Comparison of ENCODE assay signal across 17 mouse cellular contexts in genomic region chr13:71263315-71263878, GRCm38 (mm10).
A peak's percentile ranks its signal among the peaks of the same experiment; 100 is the strongest.
DNase-seq lines count a peak whose midpoint lies in the region; ATAC-seq and TF ChIP-seq lines count a peak whose summit lies in the region.
"Had no signal": no experiment of that assay in that cellular context is flagged by ENCODE, and none has a peak within 500 bp of the region (broad histone marks: within the 10 kb centered on the region; RNA-seq: fewer than 3 reads in every experiment).

No protein-coding gene starts in this region.

- no peaks in the 10 kb centered on the region for H3K27me3 ChIP-seq in forebrain, embryonic 15.5 days
- peaks cover 5% of the 10 kb centered on the region for H3K27me3 ChIP-seq in forebrain, embryonic 12.5 days
- H3K27me3 ChIP-seq in forebrain, embryonic 16.5 days (replicated peaks; ENCODE audit: control insufficient read depth, insufficient read depth, low read length): no peaks in the 10 kb centered on the region
- H3K27me3 ChIP-seq in neural tube, embryonic 13.5 days: no peaks in the 10 kb centered on the region
- H3K27me3 ChIP-seq: heart, embryonic 12.5 days; liver, embryonic 13.5 days; lung, embryonic 15.5 days; stomach, embryonic 15.5 days had no signal

- WGBS in forebrain, embryonic 15.5 days: 58% methylated on average over 16 of the region's 16 CpGs
- 84% methylated on average over 16 of the region's 16 CpGs for WGBS in forebrain, embryonic 12.5 days
- WGBS in forebrain, embryonic 16.5 days: 53% methylated on average over 16 of the region's 16 CpGs
- 49% methylated on average over 16 of the region's 16 CpGs for WGBS in neural tube, embryonic 13.5 days

- intact Hi-C loops in left cerebral cortex, adult 2 months (cut with DNase I): no loop called here
- intact Hi-C loops in left cerebral cortex, postnatal 25 days (cut with DNase I): no loop called here

- ATAC-seq in forebrain, embryonic 15.5 days (replicated peaks): peak; percentile 75
- no peak for ATAC-seq in forebrain, embryonic 12.5 days (ENCODE audit: low FRiP score)
- ATAC-seq in forebrain, embryonic 16.5 days: peak; percentile 72
- ATAC-seq in neural tube, embryonic 13.5 days (ENCODE audit: low read depth): no peak
- ATAC-seq: activated CD4-positive, CD25-positive, alpha-beta regulatory T cell, adult 4 months had no signal

- H3K4me1 ChIP-seq in forebrain, embryonic 15.5 days: peaks cover 12% of the 10 kb centered on the region
- no peaks in the 10 kb centered on the region for H3K4me1 ChIP-seq in forebrain, embryonic 12.5 days
- H3K4me1 ChIP-seq in forebrain, embryonic 16.5 days (replicated peaks; ENCODE audit: control insufficient read depth, insufficient read depth, low read length): peaks cover 7% of the 10 kb centered on the region
- peaks cover 8% of the 10 kb centered on the region; the same call in 1 of the 2 replicates for H3K4me1 ChIP-seq in neural tube, embryonic 13.5 days (replicated peaks)
- H3K4me1 ChIP-seq: embryonic facial prominence, embryonic 10.5 days; heart, embryonic 12.5 days; liver, embryonic 13.5 days; lung, embryonic 15.5 days; stomach, embryonic 15.5 days had no signal

- DNase-seq in left cerebral cortex, adult 2 months (ENCODE audit: extremely low spot score in 1 of 2, low spot score in 2 of 2): no peak
- no peak for DNase-seq in left cerebral cortex, postnatal 25 days (ENCODE audit: low spot score in 2 of 2)
- no peak for DNase-seq in ovary, postnatal 36 days (ENCODE audit: low spot score)
- DNase-seq: cerebellum, postnatal 36 days; gastrocnemius, postnatal 36 days; liver, embryonic 13.5 days; thymus, adult 2 months had no signal

- H3K27ac ChIP-seq in forebrain, embryonic 15.5 days (replicated peaks): no peak overlapping the region
- H3K27ac ChIP-seq in forebrain, embryonic 12.5 days: no peak overlapping the region
- H3K27ac ChIP-seq in left cerebral cortex, adult 2 months: no peak overlapping the region
- no peak overlapping the region for H3K27ac ChIP-seq in forebrain, embryonic 16.5 days (ENCODE audit: low read length)
- H3K27ac ChIP-seq in neural tube, embryonic 13.5 days (replicated peaks): no peak overlapping the region
- H3K27ac ChIP-seq: embryonic facial prominence, embryonic 10.5 days; liver, embryonic 13.5 days; lung, embryonic 15.5 days; macrophage; stomach, embryonic 15.5 days had no signal

- no peak overlapping the region for H3K9ac ChIP-seq in forebrain, embryonic 15.5 days (replicated peaks)
- no peak overlapping the region for H3K9ac ChIP-seq in forebrain, embryonic 12.5 days
- H3K9ac ChIP-seq in forebrain, embryonic 16.5 days (replicated peaks; ENCODE audit: low read depth, low read length): no peak overlapping the region
- no peak overlapping the region for H3K9ac ChIP-seq in neural tube, embryonic 13.5 days
- H3K9ac ChIP-seq: heart, embryonic 12.5 days; liver, embryonic 13.5 days; lung, embryonic 15.5 days; stomach, embryonic 15.5 days had no signal

- no peaks in the 10 kb centered on the region for H3K9me3 ChIP-seq in forebrain, embryonic 15.5 days
- H3K9me3 ChIP-seq in forebrain, embryonic 12.5 days: no peaks in the 10 kb centered on the region
- H3K9me3 ChIP-seq in forebrain, embryonic 16.5 days (ENCODE audit: control insufficient read depth, low read length): no peaks in the 10 kb centered on the region
- no peaks in the 10 kb centered on the region for H3K9me3 ChIP-seq in neural tube, embryonic 13.5 days
- H3K9me3 ChIP-seq: embryonic facial prominence, embryonic 10.5 days; heart, embryonic 12.5 days; liver, embryonic 13.5 days; lung, embryonic 15.5 days; stomach, embryonic 15.5 days had no signal

- H3K36me3 ChIP-seq in forebrain, embryonic 15.5 days: no peaks in the 10 kb centered on the region
- no peaks in the 10 kb centered on the region for H3K36me3 ChIP-seq in forebrain, embryonic 12.5 days (replicated peaks)
- no peaks in the 10 kb centered on the region for H3K36me3 ChIP-seq in forebrain, embryonic 16.5 days (ENCODE audit: control insufficient read depth, insufficient read depth)
- no peaks in the 10 kb centered on the region for H3K36me3 ChIP-seq in neural tube, embryonic 13.5 days
- H3K36me3 ChIP-seq: embryonic facial prominence, embryonic 10.5 days; heart, embryonic 12.5 days; liver, embryonic 13.5 days; lung, embryonic 15.5 days; stomach, embryonic 15.5 days had no signal

- H3K4me2 ChIP-seq in forebrain, embryonic 15.5 days (replicated peaks): 0 out of 2 replicates have a peak overlapping the region, but pooled peaks have one; percentile 17
- no peak overlapping the region for H3K4me2 ChIP-seq in forebrain, embryonic 12.5 days
- peak overlapping the region; percentile 37 for H3K4me2 ChIP-seq in forebrain, embryonic 16.5 days (ENCODE audit: low read length)
- H3K4me2 ChIP-seq in neural tube, embryonic 13.5 days: peak overlapping the region; percentile 42
- H3K4me2 ChIP-seq: heart, embryonic 12.5 days; liver, embryonic 13.5 days; lung, embryonic 15.5 days; stomach, embryonic 15.5 days had no signal

- H3K4me3 ChIP-seq in forebrain, embryonic 15.5 days: no peak overlapping the region
- H3K4me3 ChIP-seq in forebrain, embryonic 12.5 days (replicated peaks): no peak overlapping the region
- H3K4me3 ChIP-seq in left cerebral cortex, adult 2 months: peak overlapping the region; percentile 8
- no peak overlapping the region for H3K4me3 ChIP-seq in forebrain, embryonic 16.5 days (replicated peaks; ENCODE audit: low read length)
- H3K4me3 ChIP-seq in neural tube, embryonic 13.5 days: peak overlapping the region; percentile 13; the same call in 1 of the 2 replicates
- H3K4me3 ChIP-seq: embryonic facial prominence, embryonic 10.5 days; heart, embryonic 12.5 days; liver, embryonic 13.5 days; lung, embryonic 15.5 days; stomach, embryonic 15.5 days had no signal

- TF ChIP-seq CTCF in left cerebral cortex, adult 2 months (IDR thresholded peaks at IDR 0.05): no peak

Comparison
In these comparisons a context has a peak if more than half of its experiments do, and no peak if none do; other contexts are left out.
1. ATAC-seq: peak in forebrain, embryonic 15.5 days (single experiment) and forebrain, embryonic 16.5 days (single experiment); none in forebrain, embryonic 12.5 days (single experiment) and neural tube, embryonic 13.5 days (single experiment).
2. H3K4me3 ChIP-seq: peak in left cerebral cortex, adult 2 months (single experiment) and neural tube, embryonic 13.5 days (single experiment); none in forebrain, embryonic 15.5 days (single experiment), forebrain, embryonic 12.5 days (single experiment) and forebrain, embryonic 16.5 days (single experiment).